Mouse (Mus musculus): ENCODE data around the gene Nav3.

Nav3 gene

DNA sequence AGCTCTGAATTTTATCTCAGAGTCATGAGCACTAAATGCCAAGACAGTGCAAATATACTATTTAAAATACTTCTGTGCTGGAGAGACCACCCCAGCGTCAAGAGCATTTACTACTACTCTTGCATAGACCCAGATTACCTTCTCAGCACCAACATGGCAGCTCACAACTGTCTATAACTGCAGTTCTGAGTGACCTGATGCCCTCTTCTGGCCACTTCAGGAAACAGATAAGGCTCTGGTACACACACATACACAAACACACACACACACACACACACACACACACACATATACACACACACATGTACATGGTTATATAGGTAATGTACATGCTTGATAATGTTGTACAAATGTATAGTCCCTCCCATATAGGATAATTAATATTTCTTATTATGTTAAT is 551.2 kb downstream of the Nav3 start:
- DNase-seq = peak; percentile 30

DNA sequence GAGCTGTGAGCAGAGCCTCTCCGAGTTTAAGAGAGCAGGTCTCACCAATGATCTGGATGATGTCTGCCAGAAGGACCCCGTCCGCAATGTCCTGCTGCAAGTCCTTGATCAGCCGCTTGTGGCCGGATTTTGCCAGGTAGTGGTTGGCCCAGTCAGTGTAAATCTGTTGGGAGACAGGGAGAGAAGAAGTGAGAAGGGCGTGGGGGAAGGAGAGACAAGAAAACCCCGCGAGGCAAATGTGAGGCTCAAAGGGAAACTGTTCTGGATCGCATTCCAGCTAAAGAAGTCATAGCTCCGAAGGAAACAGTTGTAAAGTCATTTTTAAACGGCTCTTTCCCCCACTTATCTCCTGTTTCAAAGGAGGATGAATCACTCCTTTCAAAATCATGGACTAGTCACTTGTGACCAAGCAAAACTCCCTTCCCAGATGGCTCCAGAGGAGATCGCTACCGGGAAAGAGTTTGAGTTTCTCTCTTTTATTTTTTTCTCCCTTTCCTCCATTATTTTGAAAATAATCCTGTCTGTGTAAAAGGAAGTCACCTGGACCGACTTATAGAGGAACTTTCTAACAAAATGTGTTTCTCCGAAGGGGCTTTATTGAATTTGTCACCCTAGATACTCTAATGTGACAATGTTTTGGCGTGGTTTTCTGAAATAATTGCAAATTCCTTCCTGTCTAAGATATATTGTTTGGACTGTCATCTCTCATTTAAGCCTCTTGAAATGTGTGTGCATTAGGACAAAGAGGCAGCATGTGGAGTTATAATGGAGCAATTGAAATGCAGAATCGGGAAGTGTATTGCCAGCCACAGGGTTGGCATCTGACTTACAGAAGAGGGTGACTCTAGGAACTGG is 552.1 kb downstream of the Nav3 start:
- peak; percentile 60 for DNase-seq

DNA sequence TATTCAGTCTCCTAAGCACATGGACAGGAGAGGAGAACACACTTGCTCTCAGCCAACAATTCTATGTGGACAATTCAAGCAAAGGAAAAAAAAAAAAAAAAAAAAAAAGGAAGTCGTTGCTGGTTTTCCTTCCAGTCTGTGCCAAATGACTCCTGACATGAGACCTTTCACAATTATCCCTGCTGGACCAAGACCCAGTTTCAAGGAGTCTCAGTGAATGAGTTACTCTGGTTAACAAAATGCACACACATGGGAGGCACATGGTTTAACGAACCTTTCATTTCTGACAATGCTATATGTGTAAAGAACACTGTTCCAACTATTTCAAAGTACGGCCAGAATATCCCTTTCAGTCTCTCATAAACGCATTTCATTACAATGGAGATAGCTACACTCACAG is 552.8 kb downstream of the Nav3 start:
- DNase-seq = no peak

DNA sequence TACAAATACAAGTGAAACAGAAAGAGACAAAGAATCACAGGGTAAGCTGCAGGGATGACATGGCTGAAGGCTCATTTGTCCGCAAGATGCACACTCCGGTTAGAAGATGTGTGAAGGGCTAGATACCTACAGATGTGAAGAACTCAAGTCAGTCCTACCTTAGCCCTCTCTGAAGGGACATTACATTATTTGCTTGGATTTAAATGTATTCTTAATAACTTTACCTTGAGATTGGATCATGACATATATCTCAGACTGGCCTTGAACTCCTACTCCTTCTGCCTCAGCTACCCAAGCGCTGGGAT is 566.9 kb downstream of the Nav3 start:
- DNase-seq = no peak

DNA sequence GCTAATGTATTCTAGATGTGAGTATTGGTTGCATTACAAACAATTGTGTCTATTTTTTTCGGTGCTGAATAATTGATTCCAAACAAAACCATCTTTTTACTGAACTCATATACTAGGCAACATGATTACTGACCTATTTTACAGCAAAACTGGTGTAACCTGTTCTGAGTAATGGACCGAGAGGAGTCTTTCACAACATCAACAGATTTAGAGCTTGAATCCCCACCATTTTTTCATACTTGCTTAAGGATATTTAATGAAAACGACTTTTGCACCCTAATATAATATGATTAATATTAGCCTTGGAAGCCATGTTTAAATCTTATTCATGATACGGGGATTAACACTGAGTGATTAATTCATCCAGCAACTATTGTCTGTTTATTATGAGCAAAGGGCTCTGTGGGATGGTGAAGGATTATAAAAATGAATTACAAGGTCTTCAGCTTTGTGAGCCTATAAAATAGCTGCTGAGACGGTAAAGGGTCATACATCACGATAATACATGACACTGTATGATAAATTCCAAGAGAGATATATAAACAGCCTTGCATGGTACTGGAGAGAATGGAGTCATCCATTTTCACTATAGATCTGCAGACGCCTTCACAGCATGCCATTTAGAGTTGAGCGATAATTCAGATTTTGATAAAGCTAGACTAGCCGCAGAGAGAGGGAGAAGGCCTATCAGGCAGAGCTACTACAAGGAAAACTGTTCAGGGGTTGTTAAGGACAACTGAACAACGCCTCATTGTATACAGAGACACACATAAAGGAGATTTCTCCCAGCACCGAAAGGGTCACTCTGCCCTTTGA is 567.4 kb downstream of the Nav3 start:
- no peak for DNase-seq

DNA sequence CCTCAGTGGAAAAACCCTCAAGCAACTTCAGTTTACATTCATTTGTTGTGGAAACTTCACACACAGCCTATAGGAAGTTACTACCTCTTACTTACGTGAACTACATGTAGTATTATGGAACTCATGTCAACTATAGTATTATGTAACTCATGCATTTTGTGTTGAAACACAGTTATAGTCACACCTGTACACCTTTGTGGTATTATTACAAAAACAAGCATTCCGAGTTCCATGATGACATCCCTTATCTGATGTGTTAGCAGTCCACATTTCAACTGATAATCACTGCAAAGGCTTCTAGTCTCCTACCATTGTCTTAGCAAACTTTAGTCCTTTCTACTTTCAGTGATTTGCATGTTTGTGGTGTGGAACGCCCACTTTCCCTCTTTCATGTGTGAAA is 568.8 kb downstream of the Nav3 start:
- no peak for DNase-seq

DNA sequence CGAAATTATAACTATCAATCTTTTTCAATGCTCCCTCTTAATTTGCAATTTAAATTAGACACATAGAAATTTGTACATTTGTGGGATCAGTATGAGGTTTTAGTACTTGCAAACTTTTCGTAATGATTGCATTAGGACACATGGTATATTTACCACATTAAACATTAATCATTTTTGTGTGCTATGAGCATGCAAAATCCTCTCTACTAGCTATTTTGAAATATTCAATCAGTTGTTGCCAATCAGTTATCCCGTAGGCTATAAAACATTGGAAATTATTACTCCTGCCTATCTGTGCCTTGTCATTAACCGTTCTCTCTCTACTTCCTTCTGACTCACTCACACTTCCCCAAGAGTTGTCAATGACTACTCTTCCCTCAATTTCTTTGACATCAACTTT is 579.9 kb downstream of the Nav3 start:
- DNase-seq = no peak

DNA sequence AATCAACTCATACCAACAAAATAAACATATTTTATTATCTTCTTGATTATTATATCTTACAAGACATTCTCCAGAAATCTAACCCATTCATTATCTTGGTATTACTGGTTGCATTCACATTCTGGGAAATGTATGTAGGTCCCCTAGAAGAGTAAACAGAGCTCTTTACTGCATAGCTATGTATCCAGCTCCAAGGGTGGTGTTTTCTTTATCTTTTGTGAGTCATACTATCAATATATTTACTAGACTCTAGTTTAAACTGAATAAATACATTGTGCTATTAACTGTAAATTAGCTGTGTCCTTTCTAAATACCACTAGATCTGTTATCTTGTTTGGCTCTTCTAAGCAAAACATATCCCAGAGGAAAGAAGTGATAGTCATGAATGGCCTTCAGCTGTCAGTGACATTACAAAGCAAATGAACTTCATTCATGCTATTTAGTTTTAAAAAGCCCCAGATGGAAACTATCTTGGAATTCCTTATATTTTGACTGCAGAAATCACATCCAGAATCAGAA is 580.6 kb downstream of the Nav3 start:
- DNase-seq = no peak

DNA sequence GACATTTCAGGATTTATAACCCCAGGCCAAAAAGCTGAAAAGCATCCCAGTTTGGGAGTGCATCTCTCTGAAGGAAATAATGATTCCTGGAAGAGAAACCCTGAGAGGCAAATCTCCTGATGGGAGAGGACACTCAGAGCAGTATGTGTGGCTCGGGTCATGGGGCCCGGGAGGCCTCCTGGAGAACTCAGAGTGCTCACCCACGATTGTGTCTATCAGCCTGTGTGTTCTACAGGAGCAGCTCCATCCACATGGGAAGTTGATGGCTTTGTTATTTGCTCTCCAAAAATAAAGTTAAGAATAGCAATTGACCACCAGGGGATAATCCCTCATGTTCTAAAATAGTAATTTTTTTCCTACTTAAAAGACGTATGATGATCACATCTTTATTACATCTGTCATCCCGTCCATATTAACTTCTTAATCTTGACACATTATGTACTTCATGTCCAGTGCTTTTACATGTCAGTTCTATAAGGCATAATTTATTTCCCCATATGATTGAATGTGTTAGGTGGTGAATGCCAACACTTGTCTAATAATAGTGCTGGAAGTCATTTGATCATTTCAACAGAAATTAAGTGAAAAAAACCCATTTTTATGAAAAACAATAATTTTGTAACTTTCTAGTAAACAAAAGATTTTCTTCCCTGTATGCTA is 581.2 kb downstream of the Nav3 start:
- peak; percentile 42 for DNase-seq

DNA sequence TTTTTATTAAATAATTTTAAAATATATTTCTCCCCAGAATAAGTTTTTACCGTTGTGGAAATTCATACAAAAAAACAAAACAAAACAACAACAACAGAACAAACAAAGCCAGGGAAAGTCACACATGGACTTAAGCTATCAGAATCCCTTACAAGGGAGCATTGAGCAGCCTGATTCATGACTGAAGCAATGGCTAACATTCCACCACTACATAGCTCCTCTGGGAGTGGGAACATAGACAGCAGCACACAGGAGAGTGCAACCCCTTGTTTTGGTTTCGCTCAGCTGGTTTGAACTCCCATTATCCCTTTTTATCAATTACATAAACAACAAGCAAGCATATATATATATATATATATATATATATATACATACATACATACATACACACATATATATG is 589.9 kb downstream of the Nav3 start:
- no peak for DNase-seq

DNA sequence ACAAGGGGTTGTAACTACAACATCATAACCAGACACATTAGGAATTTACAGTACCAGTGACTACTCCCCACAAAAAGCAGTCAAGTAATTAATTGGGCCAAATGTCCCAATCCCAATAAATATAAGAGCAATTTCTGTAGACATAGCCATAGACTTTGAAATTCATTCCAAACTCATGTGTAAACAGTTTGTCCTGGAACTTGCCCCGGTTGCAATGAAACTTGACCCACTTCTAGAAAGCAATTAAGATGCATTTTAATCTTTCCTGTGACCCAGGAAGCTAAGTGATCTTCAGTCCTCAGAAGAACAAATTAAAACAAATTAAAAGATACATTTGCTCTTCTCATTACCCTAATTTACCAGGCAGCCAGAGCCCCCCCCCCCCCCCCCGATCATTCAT is 590.6 kb downstream of the Nav3 start:
- peak; percentile 67 for DNase-seq

DNA sequence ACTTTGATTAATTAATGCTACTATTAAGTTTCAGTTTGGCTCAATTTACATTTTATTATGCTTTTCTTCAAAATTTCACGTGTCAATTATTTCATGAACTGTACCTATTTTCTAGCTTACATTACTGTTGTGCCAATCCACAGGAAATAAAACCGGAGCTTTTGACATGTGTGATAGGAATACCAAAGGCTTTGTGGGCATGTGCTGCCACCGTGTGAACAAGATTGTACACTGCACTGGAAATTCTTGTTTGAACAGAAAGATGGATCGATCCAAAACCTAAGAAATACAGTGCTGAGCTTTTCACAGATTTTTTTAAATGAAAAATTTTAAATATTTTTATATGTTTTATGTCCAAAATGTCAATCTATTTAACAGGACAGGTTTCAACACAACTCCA is 591.3 kb downstream of the Nav3 start:
- peak; percentile 75 for DNase-seq

DNA sequence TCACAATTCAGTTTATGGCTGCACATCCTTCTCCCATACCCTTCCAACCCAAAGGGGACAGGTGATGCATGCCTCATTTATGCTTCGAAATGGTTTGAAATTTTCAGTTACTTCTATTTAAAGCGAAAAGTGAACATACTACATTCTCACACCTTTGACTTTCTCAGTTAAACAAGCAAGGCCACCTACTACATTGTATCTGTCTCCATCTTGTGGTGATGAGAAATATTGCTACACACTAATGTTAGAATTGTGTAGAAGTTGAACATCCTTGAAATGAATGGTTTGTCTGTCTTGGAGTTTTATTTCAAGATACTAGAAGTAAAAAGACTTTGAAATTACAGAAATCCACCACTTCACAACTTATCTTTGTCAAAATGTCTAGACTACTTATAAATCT is 594.7 kb downstream of the Nav3 start:
- peak; percentile 65 for DNase-seq

DNA sequence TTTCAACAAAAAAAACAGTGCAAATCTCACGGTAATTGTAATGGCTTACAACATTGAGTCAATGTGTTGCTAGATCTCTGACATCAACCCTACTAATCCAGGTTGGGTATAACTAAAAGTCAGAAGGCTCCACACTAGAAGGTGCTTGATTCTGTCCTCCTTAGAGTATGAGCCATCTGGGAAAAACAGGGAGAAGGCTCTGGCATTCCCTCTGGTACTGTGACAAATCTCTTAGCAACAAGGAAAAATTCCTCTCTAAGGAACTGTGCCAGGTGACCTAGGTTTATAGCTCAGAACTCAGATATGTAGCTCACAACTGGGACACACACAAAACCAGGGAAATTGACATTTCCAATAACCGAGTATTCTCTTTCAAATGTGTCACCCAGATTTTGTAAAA is 597.4 kb downstream of the Nav3 start:
- DNase-seq = no peak

DNA sequence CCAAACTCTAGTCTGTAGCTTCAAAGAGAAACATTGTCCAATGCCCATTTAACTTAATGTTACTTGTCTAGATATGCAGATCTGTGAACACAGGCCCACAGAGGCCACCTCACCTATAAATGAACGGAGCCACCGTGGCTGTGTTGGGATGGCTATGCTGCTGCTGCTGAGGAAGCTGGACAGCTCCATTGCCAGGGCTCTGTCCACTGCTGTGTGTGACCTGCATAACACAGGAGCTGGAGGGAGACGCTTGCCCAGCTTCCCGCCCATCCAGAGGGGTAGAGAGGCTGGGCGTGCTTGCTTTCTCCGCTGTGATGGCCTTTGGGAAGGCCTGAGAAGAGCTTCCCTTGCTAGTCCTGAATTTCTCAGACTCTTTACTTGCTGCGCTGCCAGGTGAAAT is 603.6 kb downstream of the Nav3 start:
- no peak for DNase-seq

DNA sequence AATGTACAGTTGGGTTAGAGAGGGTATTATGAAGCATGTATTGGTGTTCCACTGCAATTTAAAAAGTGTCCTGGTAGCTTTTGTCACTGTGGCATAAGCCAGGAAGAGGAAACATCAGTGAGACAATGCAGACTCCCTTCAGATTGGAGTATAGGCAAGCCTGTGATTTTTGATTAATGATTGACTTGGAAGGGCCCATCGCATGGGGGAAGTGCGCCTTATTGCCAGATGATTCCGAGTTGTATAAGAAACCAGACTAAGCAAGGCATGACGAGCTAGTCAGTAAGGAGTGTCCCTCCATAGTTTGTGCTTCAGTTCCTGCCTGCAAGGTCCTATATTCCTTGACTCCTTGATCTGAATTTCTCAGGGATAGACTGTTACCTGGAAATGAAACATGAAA is 608.4 kb downstream of the Nav3 start:
- no peak for DNase-seq

DNA sequence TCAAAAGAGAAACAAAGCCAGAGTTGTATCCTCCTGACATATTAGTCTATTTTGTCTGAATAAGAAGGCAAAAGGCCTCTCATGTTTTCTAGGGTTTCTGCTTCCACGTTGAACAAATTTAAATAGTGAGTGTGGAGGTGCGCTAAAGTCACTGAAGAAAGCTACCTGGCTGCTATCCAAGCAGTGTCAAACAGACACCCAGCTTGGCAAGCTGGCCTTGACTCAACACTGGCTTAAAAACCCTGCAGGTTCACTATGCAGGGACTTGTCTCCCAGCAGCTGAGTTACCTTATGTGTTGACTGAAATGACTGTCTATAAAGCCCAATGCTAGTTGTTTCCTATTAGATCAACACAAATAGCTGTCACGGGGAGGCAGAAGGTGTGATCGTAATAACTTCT is 612.3 kb downstream of the Nav3 start:
- no peak for DNase-seq

DNA sequence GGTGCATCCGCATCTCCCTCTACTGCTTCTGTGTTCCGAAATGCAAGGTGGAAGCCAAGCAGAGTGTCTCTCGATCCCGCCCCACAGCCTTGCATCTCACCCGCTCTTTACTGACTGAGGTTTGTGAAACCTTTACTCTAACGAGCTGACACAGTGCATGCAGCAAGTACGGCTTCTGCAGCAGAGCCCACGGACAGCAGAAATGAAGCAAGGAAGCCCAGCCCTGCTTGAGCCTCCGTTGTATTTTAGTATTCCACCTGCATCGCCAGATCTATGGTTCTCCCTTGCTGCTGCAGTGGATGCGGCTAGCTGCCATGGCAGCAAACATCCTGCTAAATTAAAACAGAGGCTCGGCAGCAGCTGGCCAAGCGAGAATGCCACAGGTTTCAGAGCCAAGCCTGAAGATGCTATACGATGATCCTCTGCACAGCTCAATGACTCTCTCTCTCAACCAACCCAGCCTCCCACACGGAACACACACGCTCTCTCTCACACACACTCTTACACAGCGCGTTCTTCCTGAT is 623.2 kb downstream of the Nav3 start:
- peak; percentile 65 for DNase-seq

DNA sequence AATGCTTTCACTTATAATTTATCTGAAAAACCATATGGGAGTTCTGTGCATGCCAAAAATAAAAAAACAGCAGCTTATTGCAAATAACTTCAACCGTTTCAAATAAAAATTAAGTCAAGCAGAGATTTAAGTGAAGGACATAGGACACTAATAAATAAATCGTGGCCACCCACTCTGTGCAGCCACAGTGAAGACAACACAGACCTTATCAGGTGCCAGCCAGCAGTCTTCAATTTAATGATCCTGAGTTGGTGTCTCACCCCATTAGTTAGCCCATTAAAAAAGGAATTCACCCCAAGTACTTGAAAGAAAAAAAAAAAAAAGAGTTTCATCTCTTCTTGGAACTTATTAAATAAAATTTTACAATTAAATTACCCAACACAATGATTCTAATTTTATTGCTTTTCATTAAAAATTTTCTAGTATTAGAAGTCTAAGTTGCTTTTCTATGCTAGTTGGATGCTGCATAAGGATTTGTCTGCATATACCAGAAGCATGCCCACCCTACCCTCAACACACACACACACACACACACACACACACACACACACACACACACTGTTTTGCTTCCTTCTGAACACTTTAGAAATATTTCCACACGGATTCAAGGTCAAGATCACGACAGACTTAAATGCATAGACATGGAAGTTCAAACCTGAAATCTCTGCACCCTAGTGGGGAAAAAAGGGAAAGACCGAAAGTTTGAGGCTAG is 649.1 kb downstream of the Nav3 start:
- no peak for DNase-seq

DNA sequence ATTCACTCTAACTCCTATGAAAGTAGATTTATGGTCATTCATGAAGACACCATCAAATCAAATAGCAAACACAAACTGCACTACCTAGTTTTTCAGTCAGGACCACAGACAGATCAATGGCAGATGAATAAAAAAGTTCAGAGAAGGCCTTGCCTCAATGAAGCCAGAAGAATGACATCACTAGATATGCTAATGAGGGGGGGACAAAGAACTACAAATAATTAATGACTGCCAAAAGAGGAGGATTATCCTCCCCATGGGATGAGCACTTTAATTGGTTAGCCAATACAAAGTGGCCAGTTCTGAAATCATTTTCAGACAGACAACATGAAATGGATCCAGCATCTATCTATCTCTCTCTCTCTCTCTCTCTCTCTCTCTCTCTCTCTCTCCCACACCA is 652.6 kb downstream of the Nav3 start:
- DNase-seq = peak; percentile 68

DNA sequence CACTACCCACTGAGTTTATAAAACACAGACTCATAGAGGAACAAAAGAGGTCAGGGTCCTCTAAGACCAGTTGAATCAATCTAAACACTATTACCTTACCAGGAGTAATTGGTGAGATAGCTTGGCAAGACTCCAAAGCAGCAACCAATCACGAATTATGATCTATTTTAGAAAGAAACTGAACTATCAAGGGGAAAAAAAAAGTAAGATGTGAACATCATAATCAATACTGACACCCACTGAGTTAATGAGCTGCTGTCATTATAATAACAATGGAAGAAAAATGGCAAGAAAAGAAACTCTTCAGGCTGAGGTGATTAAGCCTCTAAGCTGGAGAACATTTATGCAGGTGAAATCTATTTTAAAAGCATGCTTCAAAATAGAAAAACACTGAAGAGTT is 653.8 kb downstream of the Nav3 start:
- DNase-seq = peak; percentile 50

DNA sequence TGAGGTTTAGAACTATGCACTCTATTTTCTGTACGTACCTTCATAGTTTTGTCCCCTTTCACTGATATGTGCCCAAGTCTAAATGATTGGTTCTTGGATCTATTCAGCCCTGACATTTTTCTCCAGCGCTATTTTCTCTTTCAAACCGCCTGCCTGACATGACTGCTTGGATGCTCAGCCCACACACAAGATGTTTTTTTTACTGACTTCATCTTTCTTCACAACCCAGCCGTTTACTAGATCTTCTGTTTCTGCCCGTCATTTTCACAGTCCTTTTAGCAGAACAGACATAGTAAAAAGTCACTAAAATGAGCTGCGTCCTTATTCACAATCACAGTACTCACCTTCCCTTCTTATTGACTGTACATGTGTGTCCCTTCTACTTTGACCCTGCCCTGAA is 656.8 kb downstream of the Nav3 start:
- no peak for DNase-seq

DNA sequence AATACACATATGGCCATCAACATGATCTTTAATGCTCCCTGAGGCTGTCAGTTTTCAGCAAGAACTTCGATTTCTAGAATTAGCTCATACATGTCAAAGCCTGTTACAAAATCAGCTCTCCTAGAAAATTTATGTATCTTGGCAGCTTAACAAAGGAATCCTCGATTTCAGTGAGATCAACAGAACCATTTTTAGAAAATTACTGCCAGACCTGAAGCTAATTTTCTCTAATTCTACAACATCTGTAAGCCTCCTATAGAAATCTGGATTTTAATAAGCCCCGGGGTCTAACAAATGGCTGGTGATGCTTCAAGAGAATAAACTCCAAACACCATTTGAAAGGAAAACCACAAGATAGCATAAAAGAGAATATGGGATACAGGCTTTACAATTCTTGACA is 659.0 kb downstream of the Nav3 start:
- DNase-seq = peak; percentile 39

All from retina, postnatal 1 day (tissue).